Mouse (Mus musculus): ENCODE results near the gene Gm3448.

GRCm38 (mm10) chr17:15084226-15084848 is 43.0 kb upstream of the Gm3448 start:
- TF ChIP-seq CTCF (IDR thresholded peaks at IDR 0.05; ENCODE audit: extremely low read depth, insufficient read length, insufficient replicate concordance, low read depth, low read length) (no peak), POLR2A (IDR thresholded peaks at IDR 0.05; ENCODE audit: low read depth, low read length) (0 out of 2 replicates have a peak, but pooled peaks have one; percentile 22)
